Mouse (Mus musculus) brain, embryonic 14.5 days (tissue): ENCODE measurements around the gene Fars2.

Experiments
- CTCF ChIP-seq: fragments of 200-500 bp; IDR thresholded peaks from 2 replicates; pipeline ENCODE4 v1.5.1; 2012; ENCODE audit warnings: inconsistent platforms, mild to moderate bottlenecking, moderate library complexity, borderline replicate concordance; ENCODE audit not compliant: insufficient read depth, insufficient read length; ENCODE audit errors: extremely low read depth
- POLR2A ChIP-seq: fragments of 200-500 bp; IDR thresholded peaks from 2 replicates; pipeline ENCODE4 v1.6.1; 2012; ENCODE audit warnings: mild to moderate bottlenecking, inconsistent platforms, borderline replicate concordance; ENCODE audit not compliant: poor library complexity, insufficient read depth, insufficient read length, severe bottlenecking; ENCODE audit errors: extremely low read depth

DNA sequence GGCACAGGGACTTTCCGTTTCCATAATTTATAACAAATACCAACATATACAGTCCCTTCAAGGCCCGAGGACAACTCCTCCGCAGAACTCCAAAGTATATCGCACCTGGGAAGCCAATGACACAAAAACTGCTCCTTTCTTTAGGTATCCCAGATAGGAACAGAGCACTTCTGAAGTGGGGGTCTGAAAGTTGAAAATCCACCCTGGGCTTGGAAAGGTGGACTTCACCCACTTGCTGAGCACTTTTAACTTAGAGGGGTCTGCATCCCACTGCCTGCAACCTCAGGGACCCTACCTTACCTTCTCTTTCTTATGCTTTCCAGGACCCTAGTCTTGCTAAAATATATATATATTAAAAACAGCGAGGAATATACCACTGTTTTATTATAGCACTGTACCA lies 611.3 kb downstream of the Fars2 start:
- TF ChIP-seq CTCF (no peak), POLR2A (no peak)
